Mouse (Mus musculus) megakaryocyte, embryonic 14.5 days (primary cell): ENCODE measurements at regions not wholly inside any gene's neighbourhood (a gene's known extent, or its start where the extent isn't known, plus 50 kb on each side); places are given as distances from the start of the nearest gene placed in this dataset.

Experiments used
- FLI1 ChIP-seq: IDR thresholded peaks from 2 replicates; pipeline ENCODE4 v1.6.1; 2012; ENCODE audit warnings: low read length, inconsistent platforms, mixed read lengths
- GATA1 ChIP-seq: IDR thresholded peaks from 3 replicates; pipeline ENCODE4 v1.6.1; 2012; ENCODE audit warnings: mixed read lengths, low read length, inconsistent platforms, borderline replicate concordance

GRCm38 (mm10) chr1:190393061-190393460 is 222.5 kb upstream of the Prox1 start:
- TF ChIP-seq GATA1 (no peak), FLI1 (no peak)
